Mouse (Mus musculus) G1E (cell line): Measurements from ENCODE around the gene Psip1. TPM values are rescaled to one million over a fixed set of nuclear protein-coding genes. Genes with fewer than 3 reads are reported as not detected.
"Not testable (repeated sequence)": the region's sequence is repeated elsewhere in the genome, so short reads cannot be mapped to it uniquely, and the experiment has no call there.

Experiments used
- ATAC-seq: 2 replicates; pipeline ENCODE4 v1.8.0; 2016; ENCODE audit warnings: mild to moderate bottlenecking; ENCODE audit not compliant: insufficient number of reproducible peaks, poor library complexity, low FRiP score, severe bottlenecking; ENCODE audit errors: extremely low read depth
- DNase-seq: peaks from one replicate; pipeline ENCODE4 v3.0.0; 2012; ENCODE audit warnings: low spot score
- H3K27me3 ChIP-seq: 2 replicates; pipeline ENCODE4 v1.6.1; 2012; ENCODE audit warnings: mild to moderate bottlenecking, low read length, inconsistent platforms; ENCODE audit not compliant: insufficient read depth
- H3K36me3 ChIP-seq: replicated peaks from 2 replicates; pipeline ENCODE3; 2012; ENCODE audit warnings: mild to moderate bottlenecking, inconsistent platforms
- H3K4me1 ChIP-seq: 2 replicates; pipeline ENCODE4 v1.6.1; 2012; ENCODE audit warnings: low read depth, low read length, inconsistent platforms, mixed read lengths; ENCODE audit not compliant: insufficient read depth
- H3K4me3 ChIP-seq: 2 replicates; pipeline ENCODE4 v1.5.1; 2012; ENCODE audit warnings: low read depth, mild to moderate bottlenecking, inconsistent platforms, low read length, moderate library complexity, mixed read lengths
- H3K9me3 ChIP-seq: replicated peaks from 2 replicates; pipeline ENCODE4 v1.6.1; 2012; ENCODE audit warnings: inconsistent platforms
- CTCF ChIP-seq: IDR thresholded peaks from 2 replicates; pipeline ENCODE4 v1.5.1; 2012; ENCODE audit warnings: low read depth, low read length, inconsistent platforms, mixed read lengths
- GATA1 ChIP-seq: IDR thresholded peaks from 2 replicates; pipeline ENCODE4 v1.6.1; 2012; ENCODE audit warnings: borderline replicate concordance, low read length, inconsistent platforms, mixed read lengths
- GATA2 ChIP-seq: IDR thresholded peaks from 2 replicates; pipeline ENCODE4 v1.6.1; 2012; ENCODE audit warnings: low read depth, low read length, inconsistent platforms, borderline replicate concordance
- POLR2AphosphoS5 ChIP-seq: IDR thresholded peaks from 2 replicates; pipeline ENCODE4 v1.6.1; 2012; ENCODE audit warnings: low read depth, low read length, inconsistent platforms; ENCODE audit not compliant: insufficient replicate concordance
- TAL1 ChIP-seq: conservative IDR thresholded peaks from 2 replicates; pipeline ENCODE4 v1.6.1; 2012; ENCODE audit warnings: low read depth, low read length, inconsistent platforms, mixed read lengths
- polyA plus RNA-seq: library from polyadenylated mRNA; stranded (reverse); fragments of >175 nt; gene quantifications from 2 replicates; pipeline ENCODE4 v1.2.3, GENCODE M21; 2012
- total RNA-seq, 2 experiments: library from RNA; stranded (forward) in 1 of 2; stranded (reverse) in 1 of 2; fragments of 200-1000 nt in 1 of 2; fragments of >200 nt in 1 of 2; fragmentation: Nextera tagmentation in 1 of 2; gene quantifications; 2 replicates each; pipeline ENCODE4 v1.2.3; 2014 to 2017

Gene Psip1
- 252 and 284 TPM in 2 replicates for total RNA-seq (2014; fragmentation: Nextera tagmentation)
- total RNA-seq (2017), result 132 and 170 TPM in 2 replicates
- polyA plus RNA-seq, result 67.3 and 85.9 TPM in 2 replicates

GRCm38 (mm10) chr4:83486117-83486901 is at the start of gene Psip1:
Gene Psip1 (minus strand): TSS chr4:83486459.
- H3K27me3 ChIP-seq, result no peaks in the 10 kb centered on the region
- no peaks in the 10 kb centered on the region for H3K9me3 ChIP-seq
- peak within 1 kb of the TSS; percentile 84 for H3K4me3 ChIP-seq
- DNase-seq (peak; percentile 74), ATAC-seq (peak; percentile 69)
- peaks cover 17% of the 10 kb centered on the region for H3K4me1 ChIP-seq
- H3K36me3 ChIP-seq, result peaks cover 29% of the 10 kb centered on the region
- TF ChIP-seq GATA2 (no peak), TAL1 (no peak), GATA1 (no peak), CTCF (no peak)

- Histone ChIP-seq H3K27me3 (no peaks in the 10 kb centered on the region), H3K4me3 (no peak overlapping the region), H3K4me1 (no peaks in the 10 kb centered on the region), H3K9me3 (no peaks in the 10 kb centered on the region), H3K36me3 (peaks cover 11% of the 10 kb centered on the region)
- no peak for TF ChIP-seq GATA2
- DNase-seq (no peak), ATAC-seq (no peak)
Observed at GRCm38 (mm10) chr4:83534024-83534423, 47.8 kb upstream of the Psip1 start.

DNA sequence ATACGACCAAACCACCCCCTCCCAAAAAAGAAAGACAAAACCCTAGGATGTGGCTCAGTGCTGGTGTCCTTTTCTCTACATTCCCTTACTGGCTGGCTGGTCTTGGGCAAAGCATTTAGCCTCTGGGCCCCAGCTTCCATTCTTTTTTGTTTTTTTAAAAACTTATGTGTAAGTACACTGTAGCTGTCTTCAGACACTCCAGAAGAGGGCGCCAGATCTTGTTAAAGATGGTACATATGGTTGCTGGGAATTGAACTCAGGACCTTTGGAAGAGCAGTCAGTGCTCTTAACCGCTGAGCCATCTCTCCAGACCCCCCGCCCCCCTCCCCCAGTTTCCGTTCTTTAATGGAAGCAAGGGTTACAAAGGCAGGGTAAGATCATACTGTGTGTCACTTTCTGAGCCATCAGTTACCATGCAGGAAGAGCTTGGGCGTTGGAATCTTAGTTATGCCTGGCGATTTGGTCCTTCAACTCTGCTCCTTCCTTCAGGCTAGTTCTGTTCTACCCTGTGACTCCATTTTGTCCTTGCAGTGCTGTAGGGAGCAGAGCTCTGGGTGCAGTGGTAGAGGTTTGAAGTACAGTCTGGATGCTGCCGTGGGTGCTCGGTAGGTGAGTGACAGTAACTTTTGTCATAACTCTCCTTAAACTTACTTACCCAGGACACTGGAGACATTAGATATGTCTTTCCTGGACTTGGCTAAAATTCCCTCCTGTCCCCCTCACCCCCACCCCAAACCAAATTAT is 47.1 kb upstream of the Psip1 start:
- Histone ChIP-seq H3K27me3 (no peaks in the 10 kb centered on the region), H3K4me3 (no peak overlapping the region), H3K36me3 (peaks cover 11% of the 10 kb centered on the region), H3K4me1 (no peaks in the 10 kb centered on the region), H3K9me3 (no peaks in the 10 kb centered on the region)
- TF ChIP-seq GATA1 (no peak), GATA2 (no peak), CTCF (no peak), POLR2AphosphoS5 (no peak), TAL1 (no peak)
- ATAC-seq (no peak), DNase-seq (no peak)

DNA sequence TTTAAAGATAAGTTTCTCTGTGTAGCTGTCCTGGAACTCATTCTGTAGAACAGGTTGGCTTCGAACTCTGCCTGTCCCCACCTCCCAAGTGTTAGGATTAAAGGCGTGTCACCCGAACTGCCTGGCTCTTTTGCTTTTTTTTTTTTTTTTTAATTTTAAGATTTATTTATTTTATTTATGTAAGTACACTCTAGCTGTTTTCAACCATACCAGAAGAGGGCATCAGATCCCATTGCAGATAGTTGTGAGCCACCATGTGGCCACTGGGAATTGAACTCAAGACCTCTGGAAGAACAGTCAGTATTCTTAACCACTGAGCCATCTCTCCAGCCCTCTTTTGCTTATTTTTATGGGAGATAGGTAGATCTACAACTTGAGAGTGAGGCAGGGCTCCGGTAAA is 43.8 kb upstream of the Psip1 start:
- H3K4me3 ChIP-seq, H3K27me3 ChIP-seq, H3K9me3 ChIP-seq, DNase-seq, ATAC-seq: not testable (repeated sequence)
- H3K36me3 ChIP-seq, result peaks cover 11% of the 10 kb centered on the region
- H3K4me1 ChIP-seq, result peaks cover 15% of the 10 kb centered on the region

GRCm38 (mm10) chr4:83527921-83528320 is 41.7 kb upstream of the Psip1 start:
- H3K27me3 ChIP-seq, result no peaks in the 10 kb centered on the region
- ATAC-seq (no peak), DNase-seq (no peak)
- H3K36me3 ChIP-seq, result peaks cover 11% of the 10 kb centered on the region
- peaks cover 29% of the 10 kb centered on the region for H3K4me1 ChIP-seq
- no peak for TF ChIP-seq TAL1
- TF ChIP-seq CTCF, result peak; percentile 48; the same call in 1 of the 2 replicates
- H3K4me3 ChIP-seq, result no peak overlapping the region
- no peaks in the 10 kb centered on the region for H3K9me3 ChIP-seq

DNA sequence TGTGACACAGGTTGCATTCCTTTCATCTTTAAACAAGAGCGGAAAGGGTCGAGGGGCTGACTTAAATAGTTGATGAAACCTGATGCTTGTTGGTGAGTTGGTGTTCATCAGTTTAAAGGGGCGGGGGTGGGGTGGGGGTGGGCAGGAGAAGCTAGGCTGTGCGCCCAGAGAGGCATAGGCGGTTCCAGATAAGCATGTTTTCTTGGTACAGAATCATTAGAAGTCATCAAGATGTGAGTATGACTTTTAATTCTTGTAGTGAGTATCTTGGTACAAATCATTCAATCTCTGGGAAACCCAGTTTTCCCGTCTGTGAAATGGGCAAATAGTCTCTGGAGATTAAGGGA is 40.7 kb upstream of the Psip1 start:
- DNase-seq (no peak), ATAC-seq (no peak)
- Histone ChIP-seq H3K4me1 (peaks cover 29% of the 10 kb centered on the region), H3K4me3 (no peak overlapping the region), H3K27me3 (no peaks in the 10 kb centered on the region), H3K9me3 (no peaks in the 10 kb centered on the region), H3K36me3 (peaks cover 11% of the 10 kb centered on the region)
- no peak for TF ChIP-seq CTCF
- no peak for TF ChIP-seq TAL1
- no peak for TF ChIP-seq POLR2AphosphoS5
- no peak for TF ChIP-seq GATA2
